Comparison of ENCODE assay signal across 8 mouse cellular contexts in genomic region chr12:29290591-29291351, GRCm38 (mm10).
DNase-seq lines count a peak whose midpoint lies in the region; ATAC-seq and TF ChIP-seq lines count a peak whose summit lies in the region.

No protein-coding gene starts in this region.

- peak overlapping the region; percentile 90 for H3K27ac ChIP-seq in gastrocnemius, adult 2 months
- H3K27ac ChIP-seq in hindbrain, embryonic 16.5 days (ENCODE audit: low read depth, low read length): peak overlapping the region; percentile 81

- no peaks in the 10 kb centered on the region for H3K36me3 ChIP-seq in hindbrain, embryonic 16.5 days (ENCODE audit: control insufficient read depth, insufficient read depth, low read length)

- peaks cover 10% of the 10 kb centered on the region for H3K4me1 ChIP-seq in hindbrain, embryonic 16.5 days (ENCODE audit: control insufficient read depth, insufficient read depth, low read depth, low read length)

- H3K9me3 ChIP-seq in hindbrain, embryonic 16.5 days (ENCODE audit: control insufficient read depth, low read length): no peaks in the 10 kb centered on the region

- TF ChIP-seq CTCF in gastrocnemius, adult 2 months (IDR thresholded peaks at IDR 0.05): no peak

- H3K4me3 ChIP-seq in gastrocnemius, adult 2 months: peak overlapping the region; percentile 81
- peak overlapping the region; percentile 30 for H3K4me3 ChIP-seq in hindbrain, embryonic 16.5 days (ENCODE audit: low read length)

- H3K9ac ChIP-seq in hindbrain, embryonic 16.5 days (ENCODE audit: low read depth, low read length): peak overlapping the region; percentile 55

- 9% methylated on average over 23 of the region's 23 CpGs for whole genome bisulfite sequencing in hindbrain, embryonic 16.5 days

- DNase-seq in WW6 (ENCODE audit: low read depth, low spot score): peak; percentile 89
- DNase-seq in cerebellum, postnatal 36 days: peak; percentile 97
- peak; percentile 97 for DNase-seq in gastrocnemius, adult 2 months
- DNase-seq in left cerebral cortex, adult 11 months (ENCODE audit: low spot score): peak; percentile 98
- peak; percentile 98 for DNase-seq in lung, postnatal 36 days
- DNase-seq in retina, embryonic 14.5 days (ENCODE audit: low spot score): peak; percentile 96
- DNase-seq in thymus, postnatal 36 days: peak; percentile 69 to 79

- intact Hi-C loops in gastrocnemius, adult 2 months (cut with DNase I): loop anchor here (5.0 kb wide), 1 partner anchor 653 kb away; the partner anchor contains the start of gene Rps7

- H3K27me3 ChIP-seq in hindbrain, embryonic 16.5 days (replicated peaks; ENCODE audit: control insufficient read depth, insufficient read depth, low read length): no peaks in the 10 kb centered on the region

- ATAC-seq in hindbrain, embryonic 16.5 days: peak; percentile 100

- peak overlapping the region; percentile 54 for H3K4me2 ChIP-seq in hindbrain, embryonic 16.5 days (ENCODE audit: low read length)

Comparison
In these comparisons a context has a peak if more than half of its experiments do, and no peak if none do; other contexts are left out.
1. Peak in every context shown above with its lines: DNase-seq, ATAC-seq, H3K4me3 ChIP-seq and H3K27ac ChIP-seq.